Mouse (Mus musculus) left cerebral cortex, adult 2 months (tissue): ENCODE measurements around the gene Zbtb38. TPM values are rescaled to one million over a fixed set of nuclear protein-coding genes. Genes with fewer than 3 reads are reported as not detected.

Experiments used
- DNase-seq, 2 experiments: peaks; one replicate each; pipeline ENCODE4 v3.0.0; 2021 to 2022; ENCODE audit warnings: low spot score in 2 of 2, mixed read lengths in 1 of 2; ENCODE audit errors: extremely low spot score in 1 of 2
- H3K27ac ChIP-seq: fragments of 200-600 bp; 2 replicates; pipeline ENCODE4 v1.8.1; 2022
- H3K4me3 ChIP-seq: fragments of 200-600 bp; 2 replicates; pipeline ENCODE4 v1.8.1; 2022
- CTCF ChIP-seq: fragments of 200-600 bp; IDR thresholded peaks from 2 replicates; pipeline ENCODE4 v1.8.1; 2022; ENCODE audit warnings: antibody characterized with exemption, mild to moderate bottlenecking, moderate library complexity
- intact Hi-C: fragments of 180-260 bp; cut with DNase I; formaldehyde crosslinking; loops from one replicate; pipeline ENCODE4 v1.15.1; 2025
- long read RNA-seq, 2 experiments: library from polyadenylated mRNA; stranded (forward); transcript quantifications; one replicate each; pipeline ENCODE4 v2.0.0; 2021; ENCODE audit warnings: borderline mapping rate in 2 of 2
- total RNA-seq, 2 experiments: library from RNA; stranded (reverse); gene quantifications; 2 replicates each; pipeline ENCODE4 v1.2.3; 2021

Zbtb38 gene
- total RNA-seq, result 10 to 100 TPM; 64.2 to 68.6 TPM
- long read RNA-seq, experiment 1, partial matches to known transcripts, result 0 of 6 reads
- long read RNA-seq, experiment 1, other reads (novel, unspliced or antisense), result 5 of 6 reads
- long read RNA-seq, experiment 2, partial matches to known transcripts, result 0 of 8 reads
- long read RNA-seq, experiment 2, other reads (novel, unspliced or antisense), result 6 of 8 reads

- peak within 1 kb of the TSS; percentile 62 for H3K27ac ChIP-seq
- DNase-seq, result peak in 1 of 2 experiments; percentile 65
- peak within 1 kb of the TSS; percentile 21 for H3K4me3 ChIP-seq
- intact Hi-C loops, result no loop called here
- no peak for TF ChIP-seq CTCF
These were observed at the start of gene Zbtb38 for GRCm38 (mm10) chr9:96752603-96753114. Gene Zbtb38, minus strand, starts transcription at chr9:96752831.

GRCm38 (mm10) chr9:96800131-96800825, 47.6 kb upstream of the Zbtb38 start:
- Histone ChIP-seq H3K27ac (no peak overlapping the region), H3K4me3 (no peak overlapping the region)
- intact Hi-C loops, result no loop called here
- no peak for DNase-seq
- peak; percentile 39 for TF ChIP-seq CTCF

- Histone ChIP-seq H3K27ac (no peak overlapping the region), H3K4me3 (no peak overlapping the region)
- TF ChIP-seq CTCF, result no peak
- intact Hi-C loops, result loop anchor here (5.0 kb wide), 2 partner anchors 125 to 220 kb away; no protein-coding TSS in a partner anchor
- no peak for DNase-seq
These were observed 44.7 kb upstream of the Zbtb38 start for GRCm38 (mm10) chr9:96797311-96797710.

GRCm38 (mm10) chr9:96795399-96795928, 42.8 kb upstream of the Zbtb38 start:
- intact Hi-C loops, result loop anchor here (5.0 kb wide), 2 partner anchors 123 to 218 kb away; no protein-coding TSS in a partner anchor
- H3K27ac ChIP-seq, result peak overlapping the region; percentile 87
- TF ChIP-seq CTCF, result no peak
- peak overlapping the region; percentile 51 for H3K4me3 ChIP-seq
- peak; percentile 37 to 38 for DNase-seq

- Histone ChIP-seq H3K4me3 (no peak overlapping the region), H3K27ac (no peak overlapping the region)
- DNase-seq, result no peak
- intact Hi-C loops, result no loop called here
- TF ChIP-seq CTCF, result no peak
These were observed 42.0 kb upstream of the Zbtb38 start for GRCm38 (mm10) chr9:96794601-96795000.

- intact Hi-C loops, result no loop called here
- no peak for TF ChIP-seq CTCF
- no peak overlapping the region for H3K4me3 ChIP-seq
- no peak overlapping the region for H3K27ac ChIP-seq
- no peak for DNase-seq
These were observed 39.9 kb upstream of the Zbtb38 start for GRCm38 (mm10) chr9:96792543-96792942.

- Histone ChIP-seq H3K27ac (no peak overlapping the region), H3K4me3 (no peak overlapping the region)
- DNase-seq, result no peak
- peak; percentile 32 for TF ChIP-seq CTCF
- intact Hi-C loops, result no loop called here
These were observed 37.9 kb upstream of the Zbtb38 start for GRCm38 (mm10) chr9:96790389-96791007.

GRCm38 (mm10) chr9:96789906-96790305, 37.3 kb upstream of the Zbtb38 start:
- Histone ChIP-seq H3K27ac (no peak overlapping the region), H3K4me3 (no peak overlapping the region)
- intact Hi-C loops, result no loop called here
- TF ChIP-seq CTCF, result no peak
- no peak for DNase-seq

- no peak for DNase-seq
- Histone ChIP-seq H3K27ac (no peak overlapping the region), H3K4me3 (no peak overlapping the region)
- TF ChIP-seq CTCF, result no peak
- intact Hi-C loops, result no loop called here
These were observed 35.2 kb upstream of the Zbtb38 start for GRCm38 (mm10) chr9:96787797-96788196.

GRCm38 (mm10) chr9:96785871-96786342, 33.3 kb upstream of the Zbtb38 start:
- H3K27ac ChIP-seq, result no peak overlapping the region
- intact Hi-C loops, result no loop called here
- DNase-seq, result no peak
- no peak overlapping the region for H3K4me3 ChIP-seq
- no peak for TF ChIP-seq CTCF

GRCm38 (mm10) chr9:96785187-96785586, 32.6 kb upstream of the Zbtb38 start:
- Histone ChIP-seq H3K4me3 (no peak overlapping the region), H3K27ac (no peak overlapping the region)
- no peak for DNase-seq
- no peak for TF ChIP-seq CTCF
- intact Hi-C loops, result no loop called here

GRCm38 (mm10) chr9:96783667-96784066, 31.0 kb upstream of the Zbtb38 start:
- Histone ChIP-seq H3K27ac (no peak overlapping the region), H3K4me3 (no peak overlapping the region)
- DNase-seq, result no peak
- TF ChIP-seq CTCF, result no peak
- intact Hi-C loops, result no loop called here
